Mouse (Mus musculus): ENCODE data around the gene Abcc4. TPM values are rescaled to one million over a fixed set of nuclear protein-coding genes. Genes with fewer than 3 reads are reported as not detected.

Abcc4 gene
- polyA plus RNA-seq, 1 experiment from 2014 or later: 1.2 TPM

- no peaks in the 10 kb centered on the region for H3K9me3 ChIP-seq
- H3K27ac ChIP-seq (replicated peaks): no peak overlapping the region
- no peaks in the 10 kb centered on the region for H3K4me1 ChIP-seq
- H3K4me3 ChIP-seq: no peak overlapping the region
- 93% methylated on average over 8 of the region's 8 CpGs for WGBS
- H3K4me2 ChIP-seq (replicated peaks): no peak overlapping the region
- no peak for ATAC-seq (replicated peaks)
- H3K36me3 ChIP-seq: no peaks in the 10 kb centered on the region
- no peak overlapping the region for H3K9ac ChIP-seq (replicated peaks)
- no peaks in the 10 kb centered on the region for H3K27me3 ChIP-seq
Observed at GRCm38 (mm10) chr14:118582333-118582941, 123.6 kb downstream of the Abcc4 start.

- Histone ChIP-seq H3K27ac (replicated peaks) (no peak overlapping the region), H3K4me2 (replicated peaks) (no peak overlapping the region), H3K36me3 (no peaks in the 10 kb centered on the region), H3K9me3 (no peaks in the 10 kb centered on the region), H3K4me3 (no peak overlapping the region), H3K27me3 (no peaks in the 10 kb centered on the region), H3K4me1 (no peaks in the 10 kb centered on the region), H3K9ac (replicated peaks) (no peak overlapping the region)
- WGBS: 60% methylated on average over 8 of the region's 8 CpGs
- no peak for ATAC-seq (replicated peaks)
Observed at GRCm38 (mm10) chr14:118581673-118582072, 124.3 kb downstream of the Abcc4 start.

GRCm38 (mm10) chr14:118579013-118579728, 126.8 kb downstream of the Abcc4 start:
- H3K4me3 ChIP-seq: no peak overlapping the region
- no peak overlapping the region for H3K27ac ChIP-seq (replicated peaks)
- H3K9me3 ChIP-seq: no peaks in the 10 kb centered on the region
- H3K36me3 ChIP-seq: no peaks in the 10 kb centered on the region
- H3K4me2 ChIP-seq (replicated peaks): no peak overlapping the region
- H3K9ac ChIP-seq (replicated peaks): no peak overlapping the region
- ATAC-seq (replicated peaks): no peak
- H3K4me1 ChIP-seq: no peaks in the 10 kb centered on the region
- no peaks in the 10 kb centered on the region for H3K27me3 ChIP-seq
- WGBS: 90% methylated on average over 19 of the region's 19 CpGs

- Histone ChIP-seq H3K27ac (replicated peaks) (no peak overlapping the region), H3K9me3 (no peaks in the 10 kb centered on the region), H3K36me3 (no peaks in the 10 kb centered on the region), H3K4me2 (replicated peaks) (no peak overlapping the region), H3K9ac (replicated peaks) (no peak overlapping the region), H3K27me3 (no peaks in the 10 kb centered on the region), H3K4me3 (no peak overlapping the region), H3K4me1 (no peaks in the 10 kb centered on the region)
- 94% methylated on average over 5 of the region's 5 CpGs for WGBS
- no peak for ATAC-seq (replicated peaks)
Observed at GRCm38 (mm10) chr14:118577895-118578294, 128.1 kb downstream of the Abcc4 start.

GRCm38 (mm10) chr14:118572688-118573245, 133.3 kb downstream of the Abcc4 start:
- no peaks in the 10 kb centered on the region for H3K4me1 ChIP-seq
- H3K36me3 ChIP-seq: no peaks in the 10 kb centered on the region
- no peak overlapping the region for H3K4me3 ChIP-seq
- no peak overlapping the region for H3K27ac ChIP-seq (replicated peaks)
- H3K27me3 ChIP-seq: no peaks in the 10 kb centered on the region
- H3K9me3 ChIP-seq: no peaks in the 10 kb centered on the region
- ATAC-seq (replicated peaks): no peak
- WGBS: 82% methylated on average over 9 of the region's 9 CpGs
- no peak overlapping the region for H3K9ac ChIP-seq (replicated peaks)
- no peak overlapping the region for H3K4me2 ChIP-seq (replicated peaks)

GRCm38 (mm10) chr14:118569586-118569985, 136.4 kb downstream of the Abcc4 start:
- Histone ChIP-seq H3K36me3 (no peaks in the 10 kb centered on the region), H3K27me3 (no peaks in the 10 kb centered on the region), H3K4me3 (no peak overlapping the region), H3K4me1 (peaks cover 13% of the 10 kb centered on the region), H3K9ac (replicated peaks) (no peak overlapping the region), H3K27ac (replicated peaks) (no peak overlapping the region), H3K9me3 (no peaks in the 10 kb centered on the region), H3K4me2 (replicated peaks) (no peak overlapping the region)
- ATAC-seq (replicated peaks): no peak
- WGBS: 85% methylated on average over 13 of the region's 13 CpGs

- Histone ChIP-seq H3K36me3 (no peaks in the 10 kb centered on the region), H3K27ac (replicated peaks) (no peak overlapping the region), H3K4me3 (no peak overlapping the region), H3K9ac (replicated peaks) (no peak overlapping the region), H3K9me3 (no peaks in the 10 kb centered on the region), H3K4me1 (peaks cover 13% of the 10 kb centered on the region), H3K27me3 (0 out of 2 replicates have a peak, but pooled peaks cover 2% of the 10 kb centered on the region), H3K4me2 (replicated peaks) (no peak overlapping the region)
- WGBS: 66% methylated on average over 17 of the region's 17 CpGs
- no peak for ATAC-seq (replicated peaks)
Observed at GRCm38 (mm10) chr14:118568116-118568673, 137.8 kb downstream of the Abcc4 start.

- Histone ChIP-seq H3K4me1 (peaks cover 13% of the 10 kb centered on the region), H3K27ac (replicated peaks) (no peak overlapping the region), H3K4me2 (replicated peaks) (no peak overlapping the region), H3K4me3 (no peak overlapping the region), H3K27me3 (peaks cover 2% of the 10 kb centered on the region; the same call in 1 of the 2 replicates), H3K36me3 (no peaks in the 10 kb centered on the region), H3K9me3 (no peaks in the 10 kb centered on the region), H3K9ac (replicated peaks) (no peak overlapping the region)
- no peak for ATAC-seq (replicated peaks)
- WGBS: 53% methylated on average over 5 of the region's 5 CpGs
Observed at GRCm38 (mm10) chr14:118566809-118567208, 139.2 kb downstream of the Abcc4 start.

- Histone ChIP-seq H3K27ac (replicated peaks) (no peak overlapping the region), H3K4me3 (no peak overlapping the region), H3K9ac (replicated peaks) (no peak overlapping the region), H3K4me1 (peaks cover 13% of the 10 kb centered on the region), H3K9me3 (no peaks in the 10 kb centered on the region), H3K36me3 (no peaks in the 10 kb centered on the region), H3K4me2 (replicated peaks) (peak overlapping the region; percentile 17; the same call in 1 of the 2 replicates), H3K27me3 (peaks cover 2% of the 10 kb centered on the region; the same call in 1 of the 2 replicates)
- WGBS: 5% methylated on average over 12 of the region's 12 CpGs
- ATAC-seq (replicated peaks): peak; percentile 83
Observed at GRCm38 (mm10) chr14:118566214-118566688, 139.8 kb downstream of the Abcc4 start.

GRCm38 (mm10) chr14:118565696-118566095, 140.3 kb downstream of the Abcc4 start:
- H3K9me3 ChIP-seq: no peaks in the 10 kb centered on the region
- H3K27ac ChIP-seq (replicated peaks): no peak overlapping the region
- H3K27me3 ChIP-seq: peaks cover 2% of the 10 kb centered on the region; the same call in 1 of the 2 replicates
- no peak overlapping the region for H3K4me2 ChIP-seq (replicated peaks)
- no peak overlapping the region for H3K4me3 ChIP-seq
- WGBS: 70% methylated on average over 5 of the region's 5 CpGs
- H3K4me1 ChIP-seq: peaks cover 13% of the 10 kb centered on the region
- no peaks in the 10 kb centered on the region for H3K36me3 ChIP-seq
- H3K9ac ChIP-seq (replicated peaks): no peak overlapping the region
- ATAC-seq (replicated peaks): 0 out of 2 replicates have a peak, but pooled peaks have one; percentile 17

- Histone ChIP-seq H3K27ac (replicated peaks) (no peak overlapping the region), H3K4me3 (no peak overlapping the region), H3K27me3 (peaks cover 2% of the 10 kb centered on the region; the same call in 1 of the 2 replicates), H3K9me3 (no peaks in the 10 kb centered on the region), H3K36me3 (no peaks in the 10 kb centered on the region), H3K4me2 (replicated peaks) (no peak overlapping the region), H3K4me1 (peaks cover 13% of the 10 kb centered on the region), H3K9ac (replicated peaks) (no peak overlapping the region)
- ATAC-seq (replicated peaks): no peak
- WGBS: 67% methylated on average over 8 of the region's 8 CpGs
Observed at GRCm38 (mm10) chr14:118563570-118563969, 142.4 kb downstream of the Abcc4 start.

- H3K27ac ChIP-seq (replicated peaks): no peak overlapping the region
- no peak overlapping the region for H3K9ac ChIP-seq (replicated peaks)
- H3K9me3 ChIP-seq: no peaks in the 10 kb centered on the region
- 46% methylated on average over 20 of the region's 20 CpGs for WGBS
- H3K27me3 ChIP-seq: peaks cover 3% of the 10 kb centered on the region; the same call in 1 of the 2 replicates
- H3K4me2 ChIP-seq (replicated peaks): peak overlapping the region; percentile 26; the same call in 1 of the 2 replicates
- ATAC-seq (replicated peaks): no peak
- no peak overlapping the region for H3K4me3 ChIP-seq
- no peaks in the 10 kb centered on the region for H3K36me3 ChIP-seq
- peaks cover 20% of the 10 kb centered on the region for H3K4me1 ChIP-seq
Observed at GRCm38 (mm10) chr14:118552901-118553475, 153.0 kb downstream of the Abcc4 start.

All from forebrain, embryonic 15.5 days (tissue).